Mouse (Mus musculus): ENCODE results near the gene Tmem30b.

Tmem30b gene

GRCm38 (mm10) chr12:73514722-73515121, 31.5 kb downstream of the Tmem30b start:
- no peak for DNase-seq

- DNase-seq: no peak
These were observed 32.2 kb downstream of the Tmem30b start for GRCm38 (mm10) chr12:73513958-73514357.

GRCm38 (mm10) chr12:73511467-73512047, 34.6 kb downstream of the Tmem30b start:
- no peak for DNase-seq

- no peak for DNase-seq
These were observed 39.1 kb downstream of the Tmem30b start for GRCm38 (mm10) chr12:73507105-73507504.

GRCm38 (mm10) chr12:73506648-73507047, 39.5 kb downstream of the Tmem30b start:
- DNase-seq: no peak

GRCm38 (mm10) chr12:73500689-73501326, 45.4 kb downstream of the Tmem30b start:
- DNase-seq: no peak

GRCm38 (mm10) chr12:73495172-73495571, 51.0 kb downstream of the Tmem30b start:
- DNase-seq: no peak

GRCm38 (mm10) chr12:73493929-73494530, 52.2 kb downstream of the Tmem30b start:
- DNase-seq: no peak

Data from thymus, adult 18-20 months (tissue).